In the genomic region with DNA sequence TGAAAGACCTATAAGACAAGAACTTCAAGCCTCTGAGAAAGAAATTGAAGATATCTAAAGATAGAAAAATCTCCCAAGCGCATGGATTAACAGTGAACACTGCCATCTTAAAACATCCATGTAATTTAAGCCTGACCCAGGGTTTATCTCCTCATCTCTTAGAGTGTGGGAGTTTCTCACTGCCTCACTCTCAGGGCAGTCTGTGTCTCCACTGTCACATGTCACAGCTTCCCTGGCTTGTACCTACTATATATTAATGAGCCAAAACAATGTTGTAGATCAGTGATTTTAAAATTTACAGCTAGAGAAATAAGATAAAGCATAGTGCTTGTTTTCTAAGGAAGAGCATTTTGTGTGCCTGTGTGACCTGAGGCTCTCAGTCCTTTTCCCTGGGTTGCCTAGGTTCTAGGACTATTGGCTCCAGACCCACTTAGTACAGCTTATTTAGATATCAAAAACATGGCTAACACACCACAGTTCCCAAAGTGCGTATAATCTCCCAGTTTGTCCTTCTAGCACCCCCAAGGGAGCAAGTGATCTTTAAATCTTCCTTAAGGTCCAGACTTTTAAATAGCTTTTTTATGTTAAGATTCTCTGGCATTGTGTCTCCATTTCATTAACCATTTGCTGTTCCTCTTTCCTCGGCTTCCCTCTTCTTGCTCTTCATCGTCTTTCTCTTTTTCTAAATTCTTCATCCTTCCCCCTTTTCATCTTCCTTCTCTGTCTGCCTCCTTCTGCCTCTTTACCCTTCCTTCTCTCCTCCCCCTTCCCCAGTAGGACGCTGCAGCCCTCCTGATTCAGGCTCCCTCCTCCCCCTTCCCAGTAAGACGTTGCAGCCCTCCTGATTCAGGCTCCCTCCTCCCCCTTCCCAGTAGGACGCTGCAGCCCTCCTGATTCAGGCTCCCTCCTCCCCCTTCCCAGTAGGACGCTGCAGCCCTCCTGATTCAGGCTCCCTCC, we compare ENCODE assay signal across 8 mouse cellular contexts. TPM values are rescaled to one million over a fixed set of nuclear protein-coding genes. Genes with fewer than 3 reads are reported as not detected.
DNase-seq lines count a peak whose midpoint lies in the region; ATAC-seq lines count a peak whose summit lies in the region.

No protein-coding gene starts in this region.

- no peaks in the 10 kb centered on the region for H3K9me3 ChIP-seq in lung, embryonic 15.5 days
- H3K9me3 ChIP-seq in embryonic facial prominence, embryonic 15.5 days (replicated peaks): no peaks in the 10 kb centered on the region
- no peaks in the 10 kb centered on the region for H3K9me3 ChIP-seq in limb, embryonic 11.5 days (ENCODE audit: control insufficient read depth, low read length)
- no peaks in the 10 kb centered on the region for H3K9me3 ChIP-seq in stomach, embryonic 15.5 days

- H3K27ac ChIP-seq in lung, embryonic 15.5 days: no peak overlapping the region
- H3K27ac ChIP-seq in embryonic facial prominence, embryonic 15.5 days (replicated peaks): no peak overlapping the region
- H3K27ac ChIP-seq in limb, embryonic 11.5 days (replicated peaks; ENCODE audit: low read depth, low read length): no peak overlapping the region
- no peak overlapping the region for H3K27ac ChIP-seq in stomach, embryonic 15.5 days

- ATAC-seq in lung, embryonic 15.5 days (ENCODE audit: borderline replicate concordance, extremely low read depth, low FRiP score, low TSS enrichment): no peak
- ATAC-seq in embryonic facial prominence, embryonic 15.5 days (ENCODE audit: insufficient number of reproducible peaks, low FRiP score, low TSS enrichment, low read depth): no peak
- no peak for ATAC-seq in limb, embryonic 11.5 days (ENCODE audit: insufficient number of reproducible peaks, low FRiP score, low TSS enrichment, low read depth)
- ATAC-seq in stomach, embryonic 15.5 days (ENCODE audit: insufficient read depth, low FRiP score, low read depth): no peak

- 16% methylated on average over 7 of the region's 8 CpGs for WGBS in lung, embryonic 15.5 days
- 9% methylated on average over 7 of the region's 8 CpGs for WGBS in embryonic facial prominence, embryonic 15.5 days
- 18% methylated on average over 6 of the region's 8 CpGs for WGBS in limb, embryonic 11.5 days
- 13% methylated on average over 8 of the region's 8 CpGs for WGBS in stomach, embryonic 15.5 days

- H3K4me3 ChIP-seq in lung, embryonic 15.5 days: peak overlapping the region; percentile 20; the same call in 1 of the 2 replicates
- peak overlapping the region; percentile 11 for H3K4me3 ChIP-seq in embryonic facial prominence, embryonic 15.5 days (replicated peaks)
- H3K4me3 ChIP-seq in limb, embryonic 11.5 days (ENCODE audit: low read depth, low read length): no peak overlapping the region
- H3K4me3 ChIP-seq in stomach, embryonic 15.5 days (replicated peaks): peak overlapping the region; percentile 20; the same call in 1 of the 2 replicates

- H3K36me3 ChIP-seq in lung, embryonic 15.5 days: no peaks in the 10 kb centered on the region
- H3K36me3 ChIP-seq in embryonic facial prominence, embryonic 15.5 days: no peaks in the 10 kb centered on the region
- no peaks in the 10 kb centered on the region for H3K36me3 ChIP-seq in limb, embryonic 11.5 days (ENCODE audit: control insufficient read depth, insufficient read depth, low read length)
- H3K36me3 ChIP-seq in stomach, embryonic 15.5 days: no peaks in the 10 kb centered on the region

- no peaks in the 10 kb centered on the region for H3K27me3 ChIP-seq in lung, embryonic 15.5 days
- no peaks in the 10 kb centered on the region for H3K27me3 ChIP-seq in embryonic facial prominence, embryonic 15.5 days
- no peaks in the 10 kb centered on the region for H3K27me3 ChIP-seq in limb, embryonic 11.5 days (ENCODE audit: control insufficient read depth, insufficient read depth, low read length)
- H3K27me3 ChIP-seq in stomach, embryonic 15.5 days (replicated peaks): no peaks in the 10 kb centered on the region

- DNase-seq in lung, postnatal 25 days (ENCODE audit: low spot score): no peak
- no peak for DNase-seq in limb, embryonic 11.5 days (ENCODE audit: low spot score)
- no peak for DNase-seq in spleen, postnatal 36 days (ENCODE audit: low spot score in 2 of 2)
- DNase-seq in spleen, postnatal 4 days (ENCODE audit: low spot score in 2 of 2): no peak
- no peak for DNase-seq in frontal cortex, postnatal 10 days (ENCODE audit: low spot score in 2 of 2)

- H3K4me2 ChIP-seq in lung, embryonic 15.5 days: peak overlapping the region; percentile 48
- peak overlapping the region; percentile 46 for H3K4me2 ChIP-seq in embryonic facial prominence, embryonic 15.5 days (replicated peaks)
- H3K4me2 ChIP-seq in limb, embryonic 11.5 days (ENCODE audit: low read depth, severe bottlenecking): peak overlapping the region; percentile 35; the same call in 1 of the 2 replicates
- peak overlapping the region; percentile 49 for H3K4me2 ChIP-seq in stomach, embryonic 15.5 days

- H3K9ac ChIP-seq in lung, embryonic 15.5 days: no peak overlapping the region
- H3K9ac ChIP-seq in embryonic facial prominence, embryonic 15.5 days: no peak overlapping the region
- no peak overlapping the region for H3K9ac ChIP-seq in limb, embryonic 11.5 days (ENCODE audit: low read length)
- no peak overlapping the region for H3K9ac ChIP-seq in stomach, embryonic 15.5 days

- no peaks in the 10 kb centered on the region for H3K4me1 ChIP-seq in lung, embryonic 15.5 days
- H3K4me1 ChIP-seq in embryonic facial prominence, embryonic 15.5 days: no peaks in the 10 kb centered on the region
- no peaks in the 10 kb centered on the region; the same call in 1 of the 2 replicates for H3K4me1 ChIP-seq in limb, embryonic 11.5 days (ENCODE audit: control insufficient read depth, insufficient read depth, low read length)
- no peaks in the 10 kb centered on the region for H3K4me1 ChIP-seq in stomach, embryonic 15.5 days

RNA-seq across cellular contexts. Expression of a gene that starts 22.0 kb away (rescaled TPM):
- 1.4 and 1.6 TPM in 2 replicates for polyA plus RNA-seq in lung, embryonic 15.5 days (2015; fragmentation: Nextera tagmentation; extraction: Ambion mirVana)
- polyA plus RNA-seq in embryonic facial prominence, embryonic 15.5 days (2015; fragmentation: Nextera tagmentation; extraction: Ambion mirVana): 2.3 TPM in 2 replicates
- polyA plus RNA-seq in limb, embryonic 11.5 days (2014; fragmentation: Nextera tagmentation; extraction: Ambion mirVana): 0.95 and 1.5 TPM in 2 replicates
- 2.5 and 2.9 TPM in 2 replicates for polyA plus RNA-seq in stomach, embryonic 15.5 days (2015; fragmentation: Nextera tagmentation; extraction: Ambion mirVana)
